ENCODE assay signal across 8 mouse cellular contexts in genomic region chr17:31529314-31529713, GRCm38 (mm10). TPM values are rescaled to one million over a fixed set of nuclear protein-coding genes. Genes with fewer than 3 reads are reported as not detected.
DNase-seq lines count a peak whose midpoint lies in the region; ATAC-seq and TF ChIP-seq lines count a peak whose summit lies in the region.

No protein-coding gene starts in this region.

- 26% methylated on average over 15 of the region's 15 CpGs for WGBS in forebrain, embryonic 10.5 days
- 19% methylated on average over 15 of the region's 15 CpGs for WGBS in neural tube, embryonic 13.5 days

- H3K4me2 ChIP-seq in neural tube, embryonic 13.5 days, result peak overlapping the region; percentile 32; the same call in 1 of the 2 replicates

- no peak for TF ChIP-seq EP300 in MEL (IDR thresholded peaks at IDR 0.05; ENCODE audit: low read depth in 1 of 2, low read length in 2 of 2)

- no peaks in the 10 kb centered on the region for H3K27me3 ChIP-seq in MEL (ENCODE audit: control insufficient read depth in 1 of 2, insufficient read depth in 2 of 2, low read length in 2 of 2)
- no peaks in the 10 kb centered on the region for H3K27me3 ChIP-seq in forebrain, embryonic 10.5 days (ENCODE audit: poor library complexity, severe bottlenecking)
- H3K27me3 ChIP-seq in neural tube, embryonic 13.5 days, result no peaks in the 10 kb centered on the region

- H3K36me3 ChIP-seq in MEL (ENCODE audit: control insufficient read depth in 1 of 2, insufficient read depth in 2 of 2, low read length in 2 of 2), result no peaks in the 10 kb centered on the region
- peaks cover 65% of the 10 kb centered on the region for H3K36me3 ChIP-seq in forebrain, embryonic 10.5 days (replicated peaks)
- H3K36me3 ChIP-seq in neural tube, embryonic 13.5 days, result peaks cover 59% of the 10 kb centered on the region

- no peaks in the 10 kb centered on the region for H3K4me1 ChIP-seq in MEL (ENCODE audit: control insufficient read depth in 1 of 2, insufficient read depth in 2 of 2, low read length in 2 of 2)
- H3K4me1 ChIP-seq in forebrain, embryonic 10.5 days, result 0 out of 2 replicates have a peak, but pooled peaks cover 5% of the 10 kb centered on the region
- H3K4me1 ChIP-seq in neural tube, embryonic 13.5 days (replicated peaks), result peaks cover 9% of the 10 kb centered on the region

- peak; percentile 15 to 41 (median 40); a peak in 4 of 6 replicates for TF ChIP-seq CTCF in MEL (IDR thresholded peaks at IDR 0.05 in 2 of 3, conservative IDR thresholded peaks at IDR 0.05 in 1 of 3; ENCODE audit: control insufficient read depth in 1 of 3, insufficient read depth in 1 of 3, low read depth in 2 of 3, low read length in 3 of 3, poor library complexity in 1 of 3, severe bottlenecking in 1 of 3)

- TF ChIP-seq RAD21 in MEL (IDR thresholded peaks at IDR 0.05; ENCODE audit: low read depth, low read length), result peak; percentile 41

- intact Hi-C loops in left cerebral cortex, postnatal 14 days (cut with DNase I), result no loop called here

- no peaks in the 10 kb centered on the region for H3K9me3 ChIP-seq in MEL (replicated peaks; ENCODE audit: insufficient read depth, low read length)
- no peaks in the 10 kb centered on the region for H3K9me3 ChIP-seq in forebrain, embryonic 10.5 days
- H3K9me3 ChIP-seq in neural tube, embryonic 13.5 days, result no peaks in the 10 kb centered on the region

- TF ChIP-seq POLR2A in MEL (IDR thresholded peaks at IDR 0.05; ENCODE audit: control insufficient read depth in 1 of 2, insufficient read depth in 1 of 2, low read depth in 1 of 2, low read length in 2 of 2, poor library complexity in 1 of 2), result no peak

- H3K9ac ChIP-seq in MEL (ENCODE audit: control insufficient read depth, low read depth, low read length, poor library complexity, severe bottlenecking), result no peak overlapping the region
- H3K9ac ChIP-seq in neural tube, embryonic 13.5 days, result no peak overlapping the region; the same call in 1 of the 2 replicates

- H3K79me2 ChIP-seq in MEL (ENCODE audit: control insufficient read depth, insufficient read depth, low read length, poor library complexity), result no peaks in the 10 kb centered on the region

- ATAC-seq in neural tube, embryonic 13.5 days (ENCODE audit: low read depth), result no peak

- no peak overlapping the region for H3K4me3 ChIP-seq in MEL (ENCODE audit: control insufficient read depth in 1 of 2, insufficient read depth in 1 of 2, low read depth in 2 of 2, low read length in 2 of 2)
- H3K4me3 ChIP-seq in forebrain, embryonic 10.5 days, result no peak overlapping the region
- peak overlapping the region; percentile 10; the same call in 1 of the 2 replicates for H3K4me3 ChIP-seq in neural tube, embryonic 13.5 days

- DNase-seq in left cerebral cortex, postnatal 14 days (ENCODE audit: low spot score in 2 of 2), result peak; percentile 37 to 42
- no peak for DNase-seq in left cerebral cortex, adult 8-10 months (ENCODE audit: low spot score in 2 of 2)
- peak; percentile 32 for DNase-seq in MEL (ENCODE audit: low read depth, low spot score)
- DNase-seq in forebrain, embryonic 10.5 days (ENCODE audit: extremely low spot score, low spot score), result peak; percentile 39
- DNase-seq in kidney, postnatal 14 days, result peak; percentile 63
- no peak for DNase-seq in gastrocnemius, adult 8-10 months (ENCODE audit: low spot score in 2 of 2)
- no peak for DNase-seq in spleen, postnatal 36 days (ENCODE audit: low spot score in 2 of 2)

- H3K27ac ChIP-seq in MEL (ENCODE audit: control insufficient read depth, low read depth, low read length), result no peak overlapping the region
- no peak overlapping the region for H3K27ac ChIP-seq in forebrain, embryonic 10.5 days
- no peak overlapping the region for H3K27ac ChIP-seq in neural tube, embryonic 13.5 days (replicated peaks)

TF ChIP-seq in MEL, 35 proteins besides CTCF, POLR2A, EP300 and RAD21:
- TF ChIP-seq SMC3 (IDR thresholded peaks at IDR 0.05; ENCODE audit: low read depth, low read length) (peak; percentile 28; the same call in 1 of the 2 replicates), TBP (IDR thresholded peaks at IDR 0.05; ENCODE audit: low read depth, low read length) (no peak)

RNA-seq across cellular contexts. Expression of gene Ndufv3, which starts 9.4 kb away (rescaled TPM):
- total RNA-seq in left cerebral cortex, postnatal 14 days (2021), result 100 to 1,000 TPM; 311 to 320 TPM
- 100 to 1,000 TPM; 255 to 279 (median 271) TPM for total RNA-seq in left cerebral cortex, adult 8-10 months (2022)
- 189 and 198 TPM in 2 replicates for total RNA-seq in MEL (2012; rRNA removed)
- 1,000 to 10,000 TPM in 1 of 2 experiments, 100 to 1,000 TPM in 1; 158 to 1,046 TPM for polyA plus RNA-seq in MEL (2012; ENCODE audit: insufficient read depth in 1 of 2, insufficient read length in 2 of 2, low read depth in 1 of 2, low replicate concordance in 2 of 2, missing spikeins in 1 of 2)
- 214 and 224 TPM in 2 replicates for polyA plus RNA-seq in forebrain, embryonic 10.5 days (2016; fragmentation: Nextera tagmentation; extraction: Ambion mirVana)
- 405 and 454 TPM in 2 replicates for polyA plus RNA-seq in neural tube, embryonic 13.5 days (2015; fragmentation: Nextera tagmentation; extraction: Ambion mirVana)
- 100 to 1,000 TPM; 461 to 515 (median 488) TPM for total RNA-seq in gastrocnemius, adult 8-10 months (2022)

RNA-seq across cellular contexts. Expression of gene Wdr4, which starts 9.5 kb away (rescaled TPM):
- total RNA-seq in left cerebral cortex, postnatal 14 days (2021), result 10 to 100 TPM; 26.5 to 28.0 TPM
- 10 to 100 TPM; 26.8 to 32.6 (median 27.9) TPM for total RNA-seq in left cerebral cortex, adult 8-10 months (2022)
- total RNA-seq in MEL (2012; rRNA removed), result 104 and 118 TPM in 2 replicates
- 100 to 1,000 TPM in 1 of 2 experiments, not detected in 1; 109 TPM for polyA plus RNA-seq in MEL (2012; ENCODE audit: insufficient read depth in 1 of 2, insufficient read length in 2 of 2, low read depth in 1 of 2, low replicate concordance in 2 of 2, missing spikeins in 1 of 2)
- polyA plus RNA-seq in forebrain, embryonic 10.5 days (2016; fragmentation: Nextera tagmentation; extraction: Ambion mirVana), result 78.5 and 81.3 TPM in 2 replicates
- 31.7 and 32.1 TPM in 2 replicates for polyA plus RNA-seq in neural tube, embryonic 13.5 days (2015; fragmentation: Nextera tagmentation; extraction: Ambion mirVana)
- total RNA-seq in gastrocnemius, adult 8-10 months (2022), result 1 to 10 TPM; 5.4 to 6.6 (median 5.7) TPM

RNA-seq across cellular contexts. Expression of gene Pknox1, which starts 35.2 kb away (rescaled TPM):
- 10 to 100 TPM; 12.4 to 14.4 TPM for total RNA-seq in left cerebral cortex, postnatal 14 days (2021)
- 10 to 100 TPM; 14.0 to 18.8 (median 15.4) TPM for total RNA-seq in left cerebral cortex, adult 8-10 months (2022)
- 13.2 and 16.1 TPM in 2 replicates for total RNA-seq in MEL (2012; rRNA removed)
- 10 to 100 TPM; 13.6 to 34.1 TPM for polyA plus RNA-seq in MEL (2012; ENCODE audit: insufficient read depth in 1 of 2, insufficient read length in 2 of 2, low read depth in 1 of 2, low replicate concordance in 2 of 2, missing spikeins in 1 of 2)
- polyA plus RNA-seq in forebrain, embryonic 10.5 days (2016; fragmentation: Nextera tagmentation; extraction: Ambion mirVana), result 18.3 and 19.1 TPM in 2 replicates
- polyA plus RNA-seq in neural tube, embryonic 13.5 days (2015; fragmentation: Nextera tagmentation; extraction: Ambion mirVana), result 48.0 and 52.6 TPM in 2 replicates
- total RNA-seq in gastrocnemius, adult 8-10 months (2022), result 10 to 100 TPM in 1 of 4 experiments, 1 to 10 TPM in 3; 5.6 to 10.3 (median 7.2) TPM

Comparison
In these comparisons a context has a peak if more than half of its experiments do, and no peak if none do; other contexts are left out.
1. DNase-seq: peak in left cerebral cortex, postnatal 14 days (2 of 2), MEL (single experiment), forebrain, embryonic 10.5 days (single experiment) and kidney, postnatal 14 days (single experiment); none in left cerebral cortex, adult 8-10 months (0 of 2), gastrocnemius, adult 8-10 months (0 of 2) and spleen, postnatal 36 days (0 of 2).